Mouse (Mus musculus): Measurements from ENCODE around the gene Tnfrsf21. TPM values are rescaled to one million over a fixed set of nuclear protein-coding genes. Genes with fewer than 3 reads are reported as not detected.
A peak's percentile ranks its signal among the peaks of the same experiment; 100 is the strongest.

Gene Tnfrsf21
- polyA plus RNA-seq (2016; fragmentation: Nextera tagmentation; extraction: Ambion mirVana), result 25.6 and 27.9 TPM in 2 replicates

DNA sequence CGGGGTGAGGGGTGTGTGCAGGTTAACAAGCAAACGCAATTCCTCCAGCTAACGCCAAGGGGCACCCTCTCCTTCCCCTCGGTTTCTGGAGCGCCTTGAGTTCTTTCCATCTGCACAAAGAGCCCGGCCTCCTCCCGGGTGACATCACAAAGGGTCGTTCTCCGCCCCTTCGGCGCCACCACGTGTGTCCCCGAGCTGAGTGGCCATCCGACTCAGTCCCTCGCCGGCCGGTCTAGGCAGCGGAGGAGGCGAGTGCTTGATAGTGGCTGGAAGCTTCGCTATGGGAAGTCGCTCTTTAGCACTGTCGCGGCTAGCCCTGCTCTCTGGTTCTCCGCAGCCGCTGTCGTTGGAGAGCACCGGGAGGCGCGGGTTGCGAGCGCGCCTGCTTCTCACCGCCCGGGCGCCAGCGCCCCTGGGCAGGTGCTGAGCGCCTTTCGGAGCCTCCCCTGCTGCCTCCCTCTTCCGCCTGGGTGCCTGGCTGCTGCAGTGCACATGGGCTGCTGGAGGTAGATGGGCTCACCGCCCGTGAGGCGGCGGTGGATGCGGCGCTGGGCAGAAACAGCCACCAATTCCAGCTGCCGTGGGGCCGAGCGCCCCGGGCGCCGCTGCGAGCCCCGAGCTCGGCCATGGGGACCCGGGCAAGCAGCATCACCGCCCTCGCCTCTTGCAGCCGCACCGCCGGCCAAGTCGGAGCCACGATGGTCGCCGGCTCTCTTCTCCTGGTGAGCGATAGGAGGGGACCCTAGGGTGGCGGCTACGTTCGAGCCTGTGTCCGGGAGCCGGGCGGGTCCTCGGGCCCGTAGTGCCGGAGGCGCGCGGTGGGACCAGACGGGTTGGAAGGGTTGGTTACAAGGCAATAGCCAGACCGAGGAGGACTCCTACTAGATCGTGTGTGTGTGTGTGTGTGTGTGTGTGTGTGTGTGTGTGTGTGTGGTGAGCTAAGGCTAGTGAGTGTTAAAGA lies at the start of gene Tnfrsf21:
Gene Tnfrsf21 (plus strand): TSS at position 185 of the 961 bp plus-strand sequence.
- peak within 1 kb of the TSS; percentile 81 for H3K27ac ChIP-seq

DNA sequence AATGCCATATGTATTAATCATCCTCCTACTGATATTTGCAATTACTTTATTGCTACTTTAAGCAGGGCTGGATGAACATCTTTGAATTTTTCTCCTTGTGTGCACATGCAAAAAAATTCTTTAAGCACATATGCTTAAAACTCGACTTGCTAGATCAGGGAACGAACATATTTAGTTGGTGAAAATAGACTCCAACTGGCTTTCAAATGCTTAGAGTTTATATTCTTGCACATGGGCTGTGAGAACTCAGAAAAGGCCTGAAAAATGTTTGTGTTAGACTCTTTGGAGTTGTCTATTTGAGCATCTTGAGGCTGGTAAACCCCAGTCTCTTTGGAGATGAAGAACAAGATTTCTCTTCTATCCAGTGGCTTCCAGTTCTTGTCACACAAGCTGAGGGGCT lies 48.2 kb upstream of the Tnfrsf21 start:
- Histone ChIP-seq H3K9ac (no peak overlapping the region), H3K27me3 (no peaks in the 10 kb centered on the region), H3K36me3 (no peaks in the 10 kb centered on the region), H3K27ac (no peak overlapping the region), H3K4me1 (no peaks in the 10 kb centered on the region), H3K4me3 (no peak overlapping the region), H3K9me3 (no peaks in the 10 kb centered on the region), H3K4me2 (replicated peaks) (no peak overlapping the region)
- ATAC-seq (ENCODE audit: insufficient number of reproducible peaks, insufficient read depth, low FRiP score, low TSS enrichment), result no peak
- 75% methylated on average over 2 of the region's 2 CpGs for WGBS

More for the DNA sequence above, at the start of gene Tnfrsf21:
- Histone ChIP-seq H3K4me3 (peak within 1 kb of the TSS; percentile 81), H3K4me2 (replicated peaks) (peak within 1 kb of the TSS; percentile 91), H3K9me3 (no peaks in the 10 kb centered on the region), H3K4me1 (peaks cover 6% of the 10 kb centered on the region; the same call in 1 of the 2 replicates), H3K9ac (peak within 1 kb of the TSS; percentile 85), H3K27me3 (no peaks in the 10 kb centered on the region), H3K36me3 (no peaks in the 10 kb centered on the region)
- peak; percentile 78 for ATAC-seq (ENCODE audit: insufficient number of reproducible peaks, insufficient read depth, low FRiP score, low TSS enrichment)
- under 1% methylated on average over 80 of the region's 80 CpGs for WGBS

DNA sequence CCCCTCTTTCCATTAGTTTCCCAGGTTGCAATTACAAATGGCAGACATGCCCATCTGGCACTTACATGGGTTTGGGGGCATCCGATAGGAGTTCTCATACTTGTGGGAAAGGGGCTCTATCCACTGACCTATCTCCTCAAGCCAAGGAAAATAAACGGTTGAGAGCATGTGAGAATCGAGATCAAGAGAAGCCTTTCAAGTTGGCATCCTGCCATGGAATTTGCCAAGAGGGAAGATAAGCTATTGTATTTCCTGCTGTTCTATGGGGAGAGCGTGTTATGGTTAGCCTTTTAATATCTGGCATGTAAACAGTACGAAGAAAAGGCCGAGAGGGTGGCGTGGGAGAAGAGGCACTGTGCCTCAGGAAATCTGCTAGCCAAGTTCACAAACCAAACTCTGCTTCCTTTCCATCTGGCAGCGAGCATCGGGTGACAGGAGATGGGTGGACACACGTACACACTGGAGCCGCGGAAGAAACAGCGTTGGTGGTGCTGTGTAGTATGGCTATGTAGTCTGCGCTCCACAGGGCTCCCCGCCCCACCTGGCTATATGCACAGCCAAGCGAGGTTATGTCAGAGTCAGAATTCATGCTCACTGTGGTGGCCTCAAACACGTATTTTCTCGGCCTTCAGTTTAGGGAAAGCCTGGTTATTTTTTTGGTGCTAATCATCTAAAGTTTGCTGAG lies 40.9 kb upstream of the Tnfrsf21 start:
- WGBS, result 65% methylated on average over 18 of the region's 18 CpGs
- Histone ChIP-seq H3K27ac (no peak overlapping the region), H3K4me2 (replicated peaks) (no peak overlapping the region), H3K4me1 (0 out of 2 replicates have a peak, but pooled peaks cover 5% of the 10 kb centered on the region), H3K27me3 (no peaks in the 10 kb centered on the region), H3K9ac (no peak overlapping the region), H3K36me3 (no peaks in the 10 kb centered on the region), H3K9me3 (no peaks in the 10 kb centered on the region), H3K4me3 (no peak overlapping the region)
- ATAC-seq (ENCODE audit: insufficient number of reproducible peaks, insufficient read depth, low FRiP score, low TSS enrichment), result 0 out of 2 replicates have a peak, but pooled peaks have one; percentile 52

DNA sequence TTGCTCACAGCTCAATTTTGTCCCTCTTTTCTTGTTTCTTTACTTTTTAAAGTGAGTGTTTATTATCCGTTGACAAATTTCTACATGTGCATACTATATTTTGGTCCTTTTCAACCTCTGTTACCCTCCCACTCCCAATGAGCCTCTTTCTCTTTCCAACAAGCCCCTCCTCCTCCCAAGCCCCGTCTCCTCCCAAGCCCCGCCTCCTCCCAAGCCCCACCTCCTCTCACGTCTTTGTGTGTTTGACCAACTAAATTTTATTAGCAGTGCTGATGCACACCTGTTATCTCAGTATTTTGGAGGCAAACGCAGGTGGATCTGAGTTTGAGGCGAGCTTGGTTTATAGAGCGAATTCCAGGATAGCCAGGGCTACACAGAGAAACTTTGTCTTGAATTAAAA lies 38.6 kb upstream of the Tnfrsf21 start:
- Histone ChIP-seq H3K27ac (no peak overlapping the region), H3K4me2 (replicated peaks) (no peak overlapping the region), H3K4me3 (no peak overlapping the region), H3K9me3 (no peaks in the 10 kb centered on the region), H3K27me3 (no peaks in the 10 kb centered on the region), H3K4me1 (0 out of 2 replicates have a peak, but pooled peaks cover 5% of the 10 kb centered on the region), H3K9ac (no peak overlapping the region), H3K36me3 (no peaks in the 10 kb centered on the region)
- 70% methylated on average over 7 of the region's 7 CpGs for WGBS
- ATAC-seq (ENCODE audit: insufficient number of reproducible peaks, insufficient read depth, low FRiP score, low TSS enrichment), result no peak

- H3K4me3 ChIP-seq, result no peak overlapping the region
- no peak overlapping the region for H3K4me2 ChIP-seq (replicated peaks)
- ATAC-seq (ENCODE audit: insufficient number of reproducible peaks, insufficient read depth, low FRiP score, low TSS enrichment), result no peak
- 90% methylated on average over 4 of the region's 4 CpGs for WGBS
- H3K9me3 ChIP-seq, result no peaks in the 10 kb centered on the region
- H3K4me1 ChIP-seq, result 0 out of 2 replicates have a peak, but pooled peaks cover 5% of the 10 kb centered on the region
- no peaks in the 10 kb centered on the region for H3K27me3 ChIP-seq
- H3K27ac ChIP-seq, result no peak overlapping the region
- no peak overlapping the region for H3K9ac ChIP-seq
- no peaks in the 10 kb centered on the region for H3K36me3 ChIP-seq
Measured at GRCm38 (mm10) chr17:42978345-42978744, 38.0 kb upstream of the Tnfrsf21 start.

DNA sequence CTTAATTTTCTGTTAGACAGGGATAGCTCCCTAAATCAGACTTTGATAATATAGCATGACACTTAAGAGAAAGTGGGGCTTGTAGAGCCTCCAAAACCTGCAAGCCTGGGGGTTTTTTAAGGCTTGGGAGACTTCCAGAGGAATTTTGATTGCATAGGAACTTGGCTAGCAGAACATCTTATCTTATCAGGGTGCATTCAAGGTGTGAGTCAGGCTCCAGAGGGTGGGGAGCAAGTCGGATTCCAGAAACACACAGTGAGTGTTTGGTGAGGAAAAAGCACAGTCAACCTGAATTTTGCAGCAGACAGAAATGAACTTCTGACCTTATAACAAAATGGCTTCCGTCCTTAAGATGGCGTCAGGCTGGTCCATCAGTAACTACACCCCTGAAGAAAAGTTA lies 34.5 kb upstream of the Tnfrsf21 start:
- no peaks in the 10 kb centered on the region for H3K9me3 ChIP-seq
- H3K4me2 ChIP-seq (replicated peaks), result no peak overlapping the region
- H3K4me1 ChIP-seq, result no peaks in the 10 kb centered on the region
- no peak overlapping the region for H3K27ac ChIP-seq
- H3K36me3 ChIP-seq, result no peaks in the 10 kb centered on the region
- no peak overlapping the region for H3K9ac ChIP-seq
- H3K4me3 ChIP-seq, result no peak overlapping the region
- ATAC-seq (ENCODE audit: insufficient number of reproducible peaks, insufficient read depth, low FRiP score, low TSS enrichment), result no peak
- no peaks in the 10 kb centered on the region for H3K27me3 ChIP-seq
- WGBS, result 77% methylated on average over 3 of the region's 3 CpGs

DNA sequence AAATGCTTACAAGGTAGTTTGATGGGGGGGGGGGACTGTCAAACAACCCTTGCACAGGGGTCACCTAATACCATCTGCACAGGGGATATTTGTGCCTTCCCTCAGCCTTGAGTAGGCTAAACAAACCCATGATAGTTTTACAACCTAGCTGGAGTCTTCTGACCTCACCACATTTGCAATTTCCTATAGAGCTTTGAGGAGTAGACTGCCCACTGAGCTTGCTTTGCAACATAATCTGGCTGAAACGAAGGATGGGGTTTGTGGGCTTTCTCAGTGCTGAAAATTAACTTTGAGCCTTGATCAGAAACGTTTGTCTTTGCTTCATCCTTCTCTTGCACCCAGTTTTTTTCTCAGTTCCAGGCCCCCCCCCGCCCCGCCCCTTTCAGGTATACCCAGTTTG lies 33.8 kb upstream of the Tnfrsf21 start:
- H3K4me1 ChIP-seq, result no peaks in the 10 kb centered on the region
- H3K36me3 ChIP-seq, result no peaks in the 10 kb centered on the region
- H3K27me3 ChIP-seq, result no peaks in the 10 kb centered on the region
- H3K27ac ChIP-seq, result no peak overlapping the region
- WGBS, result 64% methylated on average over 4 of the region's 4 CpGs
- no peak overlapping the region for H3K9ac ChIP-seq
- no peaks in the 10 kb centered on the region for H3K9me3 ChIP-seq
- no peak overlapping the region for H3K4me3 ChIP-seq
- no peak overlapping the region for H3K4me2 ChIP-seq (replicated peaks)
- no peak for ATAC-seq (ENCODE audit: insufficient number of reproducible peaks, insufficient read depth, low FRiP score, low TSS enrichment)

DNA sequence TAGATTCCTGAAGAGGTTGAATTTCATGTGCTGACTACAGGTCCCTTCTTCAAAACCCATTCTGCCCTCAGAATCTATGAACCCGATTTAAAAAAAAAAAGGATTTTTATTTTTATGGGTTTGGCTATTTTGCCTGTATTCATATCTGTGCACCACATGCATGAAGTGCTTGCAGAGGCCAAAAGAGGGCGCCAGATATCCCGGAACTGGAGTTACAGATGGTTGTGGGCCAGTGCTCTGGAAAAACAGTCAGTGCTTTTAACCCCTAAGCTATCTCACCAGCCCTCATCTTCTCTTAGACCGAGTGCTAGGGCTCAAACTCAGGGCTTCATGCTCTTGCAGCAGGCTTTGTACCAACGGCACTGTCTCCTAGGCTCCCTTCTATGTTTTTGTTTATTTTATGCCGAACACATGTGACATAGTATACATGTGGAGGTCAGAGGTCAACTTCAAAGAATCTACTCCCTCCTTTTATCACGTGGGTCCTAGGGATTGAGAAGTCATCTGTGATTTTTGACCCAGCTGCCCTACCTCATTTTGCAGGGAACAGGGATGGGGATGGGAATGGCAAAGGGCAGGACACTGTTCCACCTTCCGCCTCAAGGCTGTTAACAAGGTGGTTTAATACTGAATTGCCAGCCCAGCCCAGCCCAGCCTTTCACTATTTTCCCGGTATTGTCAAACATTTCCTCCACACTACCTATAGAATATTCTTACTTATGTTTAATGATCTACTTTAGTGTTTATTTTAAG lies 30.3 kb upstream of the Tnfrsf21 start:
- Histone ChIP-seq H3K4me3 (no peak overlapping the region), H3K4me2 (replicated peaks) (no peak overlapping the region), H3K4me1 (no peaks in the 10 kb centered on the region), H3K27me3 (no peaks in the 10 kb centered on the region), H3K9ac (no peak overlapping the region), H3K9me3 (no peaks in the 10 kb centered on the region), H3K27ac (no peak overlapping the region), H3K36me3 (no peaks in the 10 kb centered on the region)
- no peak for ATAC-seq (ENCODE audit: insufficient number of reproducible peaks, insufficient read depth, low FRiP score, low TSS enrichment)
- WGBS, result 42% methylated on average over 9 of the region's 9 CpGs

DNA sequence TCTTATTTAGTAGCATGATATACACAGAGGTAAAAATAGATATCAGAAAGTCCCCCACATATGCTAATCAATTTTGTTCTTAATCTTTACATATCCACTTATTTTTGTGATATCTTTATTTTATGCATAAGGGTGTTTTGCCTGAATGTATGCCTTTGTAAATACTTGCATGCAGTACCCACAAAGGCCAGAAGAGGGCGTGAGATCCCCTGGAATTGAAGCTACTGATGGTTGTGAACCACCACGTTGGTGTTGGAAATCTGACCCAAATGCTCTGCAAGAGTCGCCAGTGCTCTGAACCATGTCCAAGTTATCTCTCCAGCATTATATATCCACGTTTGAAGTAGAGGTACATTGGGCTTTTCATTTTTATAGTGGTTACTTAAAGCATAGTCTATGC lies 28.7 kb upstream of the Tnfrsf21 start:
- Histone ChIP-seq H3K27ac (no peak overlapping the region), H3K4me2 (replicated peaks) (no peak overlapping the region), H3K36me3 (no peaks in the 10 kb centered on the region), H3K9me3 (no peaks in the 10 kb centered on the region), H3K27me3 (no peaks in the 10 kb centered on the region), H3K9ac (no peak overlapping the region), H3K4me3 (no peak overlapping the region), H3K4me1 (no peaks in the 10 kb centered on the region)
- WGBS, result 29% methylated on average over 4 of the region's 4 CpGs
- ATAC-seq (ENCODE audit: insufficient number of reproducible peaks, insufficient read depth, low FRiP score, low TSS enrichment), result no peak

DNA sequence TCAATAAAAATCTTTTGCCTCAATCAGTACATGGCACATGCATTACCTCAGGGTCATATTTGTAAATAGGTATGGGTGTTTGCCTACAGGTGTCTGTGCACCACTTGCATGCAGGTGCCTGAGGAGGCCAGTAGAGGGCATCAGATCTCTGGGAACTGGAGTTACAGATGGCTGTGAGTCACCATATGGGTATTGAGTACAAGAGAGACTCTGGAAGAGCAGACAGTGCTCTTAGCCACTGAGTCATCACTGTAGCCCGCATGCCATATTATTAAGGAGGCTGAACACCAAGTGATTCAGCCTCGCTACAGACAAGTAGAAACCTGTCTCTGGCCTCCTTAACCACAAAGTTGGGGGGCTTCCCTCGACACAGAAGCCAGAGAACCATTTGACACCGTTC lies 26.4 kb upstream of the Tnfrsf21 start:
- Histone ChIP-seq H3K27me3 (no peaks in the 10 kb centered on the region), H3K36me3 (no peaks in the 10 kb centered on the region), H3K9me3 (no peaks in the 10 kb centered on the region), H3K4me1 (no peaks in the 10 kb centered on the region), H3K9ac (no peak overlapping the region), H3K4me3 (no peak overlapping the region), H3K4me2 (replicated peaks) (no peak overlapping the region), H3K27ac (no peak overlapping the region)
- ATAC-seq (ENCODE audit: insufficient number of reproducible peaks, insufficient read depth, low FRiP score, low TSS enrichment), result no peak
- 85% methylated on average over 4 of the region's 4 CpGs for WGBS

DNA sequence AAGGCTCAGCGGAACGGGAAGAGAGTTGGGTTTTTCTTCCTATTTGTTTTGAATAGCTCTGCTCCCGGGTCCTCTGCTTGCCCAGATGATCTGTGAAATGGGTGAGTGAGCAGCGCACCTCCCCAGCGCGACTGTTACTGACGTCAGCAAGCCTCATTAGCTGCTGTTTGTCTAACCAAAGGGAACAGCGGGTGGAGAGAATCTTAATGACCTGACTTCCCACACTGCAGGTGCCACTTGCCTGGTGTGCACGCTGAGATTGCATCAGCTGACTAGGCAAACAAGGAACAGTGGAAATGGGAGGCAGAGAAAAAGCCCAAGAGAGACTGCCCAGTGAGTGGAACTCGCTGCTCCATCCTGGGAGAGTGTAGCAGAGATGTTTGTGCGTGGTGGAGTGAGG lies 25.2 kb upstream of the Tnfrsf21 start:
- Histone ChIP-seq H3K4me3 (no peak overlapping the region), H3K4me2 (replicated peaks) (no peak overlapping the region), H3K9ac (no peak overlapping the region), H3K36me3 (no peaks in the 10 kb centered on the region), H3K9me3 (no peaks in the 10 kb centered on the region), H3K4me1 (no peaks in the 10 kb centered on the region), H3K27me3 (no peaks in the 10 kb centered on the region), H3K27ac (no peak overlapping the region)
- 60% methylated on average over 11 of the region's 11 CpGs for WGBS
- ATAC-seq (ENCODE audit: insufficient number of reproducible peaks, insufficient read depth, low FRiP score, low TSS enrichment), result no peak
